Mouse (Mus musculus) frontal cortex, postnatal 10 days (tissue): ENCODE results near the gene Chia1.
"Not testable (repeated sequence)": the region's sequence is repeated elsewhere in the genome, so short reads cannot be mapped to it uniquely, and the experiment has no call there.

Experiments used
- DNase-seq, 2 experiments: peaks; one replicate each; pipeline ENCODE4 v3.0.0; 2022; ENCODE audit warnings: low spot score in 2 of 2, mixed read lengths in 1 of 2

Gene Chia1

GRCm38 (mm10) chr3:106112929-106113328, at the start of gene Chia1:
Gene Chia1 (plus strand): TSS chr3:106113229.
- no peak for DNase-seq

- not testable (repeated sequence) for DNase-seq
Measured at GRCm38 (mm10) chr3:106067707-106068106, 45.3 kb upstream of the Chia1 start.

GRCm38 (mm10) chr3:106070994-106071393, 42.0 kb upstream of the Chia1 start:
- no peak for DNase-seq

GRCm38 (mm10) chr3:106074824-106075223, 38.2 kb upstream of the Chia1 start:
- no peak for DNase-seq

GRCm38 (mm10) chr3:106126999-106127398, 14.0 kb downstream of the Chia1 start:
- no peak for DNase-seq

GRCm38 (mm10) chr3:106128807-106129493, 15.9 kb downstream of the Chia1 start:
- DNase-seq, result no peak

GRCm38 (mm10) chr3:106131690-106132089, 18.7 kb downstream of the Chia1 start:
- peak; percentile 53 to 60 for DNase-seq

GRCm38 (mm10) chr3:106144081-106144480, 31.1 kb downstream of the Chia1 start:
- DNase-seq, result no peak

- DNase-seq, result no peak
Measured at GRCm38 (mm10) chr3:106154413-106154812, 41.4 kb downstream of the Chia1 start.

GRCm38 (mm10) chr3:106167464-106167863, 54.4 kb downstream of the Chia1 start, which contains the start of gene Chil3:
Gene Chil3 (minus strand): TSS chr3:106167564.
- no peak for DNase-seq

GRCm38 (mm10) chr3:106170522-106171053, 57.6 kb downstream of the Chia1 start:
- DNase-seq, result no peak

GRCm38 (mm10) chr3:106171135-106171731, 58.2 kb downstream of the Chia1 start:
- no peak for DNase-seq

GRCm38 (mm10) chr3:106172506-106172905, 59.5 kb downstream of the Chia1 start:
- DNase-seq, result not testable (repeated sequence)

- DNase-seq, result not testable (repeated sequence)
Measured at GRCm38 (mm10) chr3:106174971-106175370, 61.9 kb downstream of the Chia1 start.

- no peak for DNase-seq
Measured at GRCm38 (mm10) chr3:106177509-106178189, 64.6 kb downstream of the Chia1 start.
